Mouse (Mus musculus) liver, embryonic 14.5 days (tissue): ENCODE results near the gene Pea15a. TPM values are rescaled to one million over a fixed set of nuclear protein-coding genes. Genes with fewer than 3 reads are reported as not detected.

ENCODE experiments used
- ATAC-seq: fragments of 200-750 bp; cut with Nextera tagmentation; 2 replicates; pipeline ENCODE4 v1.8.0; 2017; ENCODE audit warnings: moderate number of reproducible peaks, mild to moderate bottlenecking, moderate library complexity; ENCODE audit not compliant: insufficient read depth
- DNase-seq, 3 experiments: peaks; one replicate each; pipeline ENCODE4 v3.0.0-alpha.2; 2012 to 2013; ENCODE audit warnings: low read depth in 3 of 3, low spot score in 3 of 3
- H3K27ac ChIP-seq: fragments of 300-500 bp; sonication (generic); 2 replicates; pipeline ENCODE4 v1.5.1; 2014; ENCODE audit warnings: moderate library complexity, mild to moderate bottlenecking, control low read depth, inconsistent platforms
- H3K27me3 ChIP-seq: fragments of 300-500 bp; sonication (generic); 2 replicates; pipeline ENCODE4 v1.6.1; 2014; ENCODE audit warnings: mild to moderate bottlenecking, low read length, moderate library complexity; ENCODE audit not compliant: control insufficient read depth, insufficient read depth
- H3K36me3 ChIP-seq: fragments of 300-500 bp; sonication (generic); replicated peaks from 2 replicates; pipeline ENCODE4 v1.6.1; 2014; ENCODE audit warnings: low read depth; ENCODE audit not compliant: control insufficient read depth, insufficient read depth
- H3K4me1 ChIP-seq, 2 experiments: fragments of 200-500 bp in 1 of 2; fragments of 300-500 bp in 1 of 2; sonication (generic) in 1 of 2; replicated peaks; 2 replicates each; pipeline ENCODE4 v1.6.1; 2012 to 2014; ENCODE audit warnings: antibody characterized with exemption in 1 of 2, inconsistent platforms in 1 of 2, low read length in 1 of 2; ENCODE audit not compliant: control insufficient read depth in 2 of 2, insufficient read depth in 2 of 2
- H3K4me2 ChIP-seq: fragments of 300-500 bp; sonication (generic); 2 replicates; pipeline ENCODE4 v1.6.1; 2014; ENCODE audit warnings: low read depth, mild to moderate bottlenecking, control low read depth, moderate library complexity
- H3K4me3 ChIP-seq, 2 experiments: fragments of 200-500 bp in 1 of 2; fragments of 300-500 bp in 1 of 2; sonication (generic) in 1 of 2; 2 replicates each; pipeline ENCODE4 v1.5.1; 2012 to 2014; ENCODE audit warnings: low read depth in 2 of 2, low read length in 2 of 2, mild to moderate bottlenecking in 2 of 2, control low read depth in 1 of 2, inconsistent platforms in 1 of 2, moderate library complexity in 1 of 2; ENCODE audit not compliant: insufficient read depth in 1 of 2
- H3K9ac ChIP-seq: fragments of 300-500 bp; sonication (generic); replicated peaks from 2 replicates; pipeline ENCODE4 v1.6.1; 2014; ENCODE audit warnings: mild to moderate bottlenecking, control low read depth, moderate library complexity
- H3K9me3 ChIP-seq: fragments of 300-500 bp; sonication (generic); 2 replicates; pipeline ENCODE4 v1.6.1; 2016; ENCODE audit warnings: low read length, mixed read lengths; ENCODE audit not compliant: control insufficient read depth
- CTCF ChIP-seq: IDR thresholded peaks from 2 replicates; pipeline ENCODE4 v1.5.1; 2016; ENCODE audit warnings: antibody characterized with exemption, low read depth, control low read depth
- EP300 ChIP-seq: IDR thresholded peaks from 2 replicates; pipeline ENCODE4 v1.6.1; 2016; ENCODE audit warnings: antibody characterized with exemption, low read depth
- WGBS: fragments of 180-500 bp; shearing (Covaris S2); extraction: QIAGEN DNeasy Blood & Tissue Kit; methylation state at CpG from one replicate; pipeline ENCODE4 v1.1.7; 2014; ENCODE audit not compliant: insufficient replicate concordance; 5-methylcytosine and 5-hydroxymethylcytosine counted together
- polyA plus RNA-seq, 2 experiments: library from polyadenylated mRNA; depleted of rRNA in 1 of 2; stranded (reverse) in 1 of 2; unstranded in 1 of 2; fragments of >200 nt; fragmentation: Nextera tagmentation in 1 of 2; extraction: Ambion mirVana in 1 of 2; gene quantifications; 2 replicates each; pipeline versions ENCODE4 v1.2.1 to v1.2.3; 2012 to 2014

The Pea15a gene
- polyA plus RNA-seq, 2 experiments, result 11.1 to 14.4 TPM

GRCm38 (mm10) chr1:172188891-172189290 lies 17.7 kb downstream of the Pea15a start:
- H3K9me3 ChIP-seq, result no peaks in the 10 kb centered on the region
- H3K27ac ChIP-seq, result no peak overlapping the region
- no peak for ATAC-seq
- no peak overlapping the region for H3K4me3 ChIP-seq
- peaks cover 78% of the 10 kb centered on the region for H3K36me3 ChIP-seq
- TF ChIP-seq CTCF, result peak; percentile 74
- no peak for TF ChIP-seq EP300
- H3K9ac ChIP-seq, result no peak overlapping the region
- 82% methylated on average over 4 of the region's 4 CpGs for WGBS
- no peaks in the 10 kb centered on the region for H3K27me3 ChIP-seq
- H3K4me1 ChIP-seq, result no peaks in the 10 kb centered on the region
- no peak for DNase-seq
- no peak overlapping the region for H3K4me2 ChIP-seq

GRCm38 (mm10) chr1:172186401-172187289 lies 20.0 kb downstream of the Pea15a start:
- 92% methylated on average over 10 of the region's 10 CpGs for WGBS
- ATAC-seq, result peak; percentile 25; the same call in 1 of the 2 replicates
- peaks cover 75% of the 10 kb centered on the region for H3K36me3 ChIP-seq
- H3K9me3 ChIP-seq, result no peaks in the 10 kb centered on the region
- H3K4me2 ChIP-seq, result no peak overlapping the region
- H3K4me1 ChIP-seq, result no peaks in the 10 kb centered on the region
- TF ChIP-seq CTCF (no peak; the same call in 1 of the 2 replicates), EP300 (no peak)
- no peak overlapping the region for H3K27ac ChIP-seq
- no peak overlapping the region for H3K4me3 ChIP-seq
- H3K9ac ChIP-seq, result no peak overlapping the region
- H3K27me3 ChIP-seq, result no peaks in the 10 kb centered on the region
- no peak for DNase-seq

DNA sequence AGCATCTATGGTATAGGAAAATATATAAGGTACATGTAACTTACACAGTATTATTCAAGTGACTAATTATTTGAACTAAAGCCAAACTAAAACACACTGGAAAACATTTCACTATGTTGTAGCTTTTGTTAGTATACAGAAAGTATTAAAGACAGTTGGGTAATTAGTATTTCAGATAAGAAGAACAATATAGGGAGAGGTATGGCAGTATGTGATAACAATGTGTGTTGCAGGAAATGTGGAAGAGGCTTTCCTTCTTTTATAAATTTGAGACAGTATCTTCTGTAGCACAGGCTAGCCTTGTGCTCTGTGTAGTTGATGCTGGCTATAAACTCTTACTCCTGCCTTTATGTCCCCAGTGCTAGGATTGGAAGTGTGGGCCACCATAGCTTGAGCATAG lies 22.7 kb downstream of the Pea15a start:
- no peak overlapping the region for H3K4me2 ChIP-seq
- H3K9me3 ChIP-seq, result no peaks in the 10 kb centered on the region
- H3K9ac ChIP-seq, result no peak overlapping the region
- H3K4me3 ChIP-seq, result no peak overlapping the region
- DNase-seq (no peak), ATAC-seq (no peak)
- peaks cover 76% of the 10 kb centered on the region for H3K36me3 ChIP-seq
- no peaks in the 10 kb centered on the region for H3K27me3 ChIP-seq
- H3K4me1 ChIP-seq, result no peaks in the 10 kb centered on the region
- TF ChIP-seq CTCF (no peak), EP300 (no peak)
- no peak overlapping the region for H3K27ac ChIP-seq

DNA sequence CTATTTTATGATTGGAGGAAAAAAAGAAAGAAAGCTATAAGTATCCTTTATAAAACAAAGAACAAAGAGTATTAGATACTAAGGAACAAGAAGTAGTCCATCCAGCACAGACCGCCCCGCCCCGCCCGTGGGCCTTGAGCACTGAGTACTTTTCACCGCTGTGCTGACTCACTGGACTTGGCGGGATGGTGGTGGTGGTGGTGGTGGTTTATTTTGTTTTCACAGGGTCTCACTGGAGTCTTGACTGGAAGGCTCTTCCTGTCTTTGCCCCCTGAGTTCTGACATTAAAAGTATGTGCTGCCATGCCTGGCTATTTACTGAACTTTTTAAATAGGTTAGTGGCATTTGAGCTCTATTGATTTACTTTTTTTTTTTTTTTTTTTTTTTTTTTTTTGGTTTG lies 23.5 kb downstream of the Pea15a start:
- Histone ChIP-seq H3K36me3 (peaks cover 76% of the 10 kb centered on the region), H3K27me3 (no peaks in the 10 kb centered on the region), H3K4me3 (no peak overlapping the region), H3K4me2 (no peak overlapping the region), H3K9ac (no peak overlapping the region), H3K9me3 (no peaks in the 10 kb centered on the region), H3K27ac (no peak overlapping the region), H3K4me1 (no peaks in the 10 kb centered on the region)
- no peak for TF ChIP-seq EP300
- TF ChIP-seq CTCF, result no peak
- DNase-seq, result peak in 1 of 3 experiments; percentile 44
- no peak for ATAC-seq
- 90% methylated on average over 6 of the region's 6 CpGs for WGBS

GRCm38 (mm10) chr1:172181777-172182176 lies 24.8 kb downstream of the Pea15a start:
- Histone ChIP-seq H3K27ac (no peak overlapping the region), H3K4me2 (no peak overlapping the region), H3K4me3 (no peak overlapping the region), H3K9ac (no peak overlapping the region), H3K9me3 (no peaks in the 10 kb centered on the region), H3K36me3 (peaks cover 72% of the 10 kb centered on the region), H3K4me1 (no peaks in the 10 kb centered on the region), H3K27me3 (no peaks in the 10 kb centered on the region)
- no peak for TF ChIP-seq EP300
- no peak for TF ChIP-seq CTCF
- 79% methylated on average over 3 of the region's 3 CpGs for WGBS
- DNase-seq, result no peak
- ATAC-seq, result no peak
